ENCODE assay signal across 20 mouse cellular contexts in genomic region chr7:142415314-142415713, GRCm38 (mm10). TPM values are rescaled to one million over a fixed set of nuclear protein-coding genes. Genes with fewer than 3 reads are reported as not detected.
DNase-seq lines count a peak whose midpoint lies in the region; ATAC-seq and TF ChIP-seq lines count a peak whose summit lies in the region.
"Had no signal": no experiment of that assay in that cellular context is flagged by ENCODE, and none has a peak within 500 bp of the region (broad histone marks: within the 10 kb centered on the region; RNA-seq: fewer than 3 reads in every experiment).

No protein-coding gene starts in this region.

- H3K9ac ChIP-seq in heart, adult 2 months (ENCODE audit: low read depth, low read length): no peak overlapping the region
- H3K9ac ChIP-seq in kidney, embryonic 15.5 days: no peak overlapping the region
- H3K9ac ChIP-seq: forebrain, embryonic 15.5 days; heart, embryonic 12.5 days; hindbrain, embryonic 13.5 days had no signal

- no peak overlapping the region for H3K4me2 ChIP-seq in kidney, embryonic 15.5 days
- H3K4me2 ChIP-seq: forebrain, embryonic 15.5 days; heart, embryonic 12.5 days; hindbrain, embryonic 13.5 days had no signal

- H3K36me3 ChIP-seq in heart, adult 2 months (ENCODE audit: control insufficient read depth, insufficient read depth, low read length): peaks cover 5% of the 10 kb centered on the region; the same call in 1 of the 2 replicates
- no peaks in the 10 kb centered on the region for H3K36me3 ChIP-seq in kidney, embryonic 15.5 days
- H3K36me3 ChIP-seq: forebrain, embryonic 15.5 days; heart, embryonic 12.5 days; hindbrain, embryonic 13.5 days had no signal

- H3K4me3 ChIP-seq in heart, adult 2 months: no peak overlapping the region
- H3K4me3 ChIP-seq in kidney, embryonic 15.5 days (replicated peaks): no peak overlapping the region
- H3K4me3 ChIP-seq: forebrain, embryonic 15.5 days; heart, embryonic 12.5 days; hindbrain, embryonic 13.5 days had no signal

- H3K9me3 ChIP-seq in kidney, embryonic 15.5 days (replicated peaks): no peaks in the 10 kb centered on the region
- H3K9me3 ChIP-seq: forebrain, embryonic 15.5 days; hindbrain, embryonic 13.5 days had no signal

- 43% methylated on average over 4 of the region's 4 CpGs for WGBS in heart, adult 2 months
- 53% methylated on average over 4 of the region's 4 CpGs for WGBS in kidney, embryonic 15.5 days

- TF ChIP-seq CTCF in heart, adult 2 months (IDR thresholded peaks at IDR 0.05): no peak

- no peak for TF ChIP-seq EP300 in heart, adult 2 months (IDR thresholded peaks at IDR 0.05; ENCODE audit: insufficient read depth, low read depth, low read length)

- H3K79me2 ChIP-seq in heart, adult 2 months (replicated peaks; ENCODE audit: control insufficient read depth, insufficient read depth, low read length): no peaks in the 10 kb centered on the region

- intact Hi-C loops in heart, adult 2 months (cut with DNase I): loop anchor here (1.0 kb wide), 1 partner anchor 21 kb away; no protein-coding TSS in a partner anchor
- intact Hi-C loops in heart, postnatal 14 days (cut with DNase I): no loop called here

- 0 out of 2 replicates have a peak, but pooled peaks have one; percentile 32 for TF ChIP-seq POLR2A in heart, adult 2 months (IDR thresholded peaks at IDR 0.05; ENCODE audit: insufficient read depth, low read depth, low read length)

- H3K27ac ChIP-seq in heart, adult 2 months: peak overlapping the region; percentile 83
- peak overlapping the region; percentile 29 for H3K27ac ChIP-seq in kidney, embryonic 15.5 days
- H3K27ac ChIP-seq: forebrain, embryonic 15.5 days; hindbrain, embryonic 13.5 days; hindbrain, postnatal 0 days had no signal

- DNase-seq in heart, adult 2 months: no peak
- no peak for DNase-seq in heart, postnatal 14 days
- DNase-seq in kidney, adult 8-10 months: no peak
- peak; percentile 58 for DNase-seq in lung, postnatal 25 days (ENCODE audit: low spot score)
- DNase-seq in lung, postnatal 10 days: no peak
- DNase-seq: adrenal gland, adult 2 months; adrenal gland, postnatal 25 days; cerebellum, adult 2 months; cerebellum, postnatal 10 days; gastrocnemius, postnatal 14 days had no signal

- no peaks in the 10 kb centered on the region for H3K27me3 ChIP-seq in heart, adult 2 months (ENCODE audit: control insufficient read depth, insufficient read depth, low read length)
- H3K27me3 ChIP-seq in kidney, embryonic 15.5 days: no peaks in the 10 kb centered on the region
- H3K27me3 ChIP-seq: forebrain, embryonic 15.5 days; heart, embryonic 12.5 days; hindbrain, embryonic 13.5 days had no signal

- H3K4me1 ChIP-seq in heart, adult 2 months (ENCODE audit: control insufficient read depth, insufficient read depth, low read length): peaks cover 9% of the 10 kb centered on the region
- no peaks in the 10 kb centered on the region for H3K4me1 ChIP-seq in kidney, embryonic 15.5 days
- H3K4me1 ChIP-seq: forebrain, embryonic 15.5 days; heart, embryonic 12.5 days; hindbrain, embryonic 13.5 days had no signal

- ATAC-seq in kidney, embryonic 15.5 days (replicated peaks; ENCODE audit: low FRiP score): no peak
- ATAC-seq: forebrain, embryonic 15.5 days; hindbrain, postnatal 0 days had no signal

RNA-seq across cellular contexts. Expression of gene Syt8, which starts 19.3 kb away (rescaled TPM):
- not detected for total RNA-seq in heart, adult 2 months (2021)
- not detected in 2 replicates for polyA plus RNA-seq in heart, adult 2 months (2012; rRNA removed)
- not detected for total RNA-seq in heart, postnatal 14 days (2021)
- 0.62 and 1.3 TPM in 2 replicates for polyA plus RNA-seq in kidney, embryonic 15.5 days (2015; fragmentation: Nextera tagmentation; extraction: Ambion mirVana)
- total RNA-seq: adrenal gland, adult 2 months; adrenal gland, postnatal 25 days; gastrocnemius, postnatal 14 days; hematopoietic stem cell, adult 5-6 weeks; hindbrain, postnatal 0 days had no signal
- polyA plus RNA-seq: cerebellum, adult 2 months; embryonic facial prominence, embryonic 11.5 days; forebrain, embryonic 11.5 days; forebrain, embryonic 15.5 days; hindbrain, embryonic 13.5 days; hindbrain, postnatal 0 days had no signal

RNA-seq across cellular contexts. Expression of gene Tnni2, which starts 26.3 kb away (rescaled TPM):
- total RNA-seq in heart, adult 2 months (2021): 1 to 10 TPM; 2.7 to 3.0 TPM
- polyA plus RNA-seq in heart, adult 2 months (2012; rRNA removed): 5.9 and 7.5 TPM in 2 replicates
- 1 to 10 TPM; 5.7 to 7.8 TPM for total RNA-seq in heart, postnatal 14 days (2021)
- 19.0 and 45.8 TPM in 2 replicates for polyA plus RNA-seq in kidney, embryonic 15.5 days (2015; fragmentation: Nextera tagmentation; extraction: Ambion mirVana)
- total RNA-seq: adrenal gland, postnatal 25 days had no signal
- polyA plus RNA-seq: adrenal gland, adult 2 months had no signal

RNA-seq across cellular contexts. Expression of gene Ctsd, which starts 27.5 kb away (rescaled TPM):
- total RNA-seq in heart, adult 2 months (2021): 100 to 1,000 TPM; 883 to 991 TPM
- polyA plus RNA-seq in heart, adult 2 months (2012; rRNA removed): 1,120 and 1,462 TPM in 2 replicates
- 100 to 1,000 TPM; 572 to 613 TPM for total RNA-seq in heart, postnatal 14 days (2021)
- 294 and 312 TPM in 2 replicates for polyA plus RNA-seq in kidney, embryonic 15.5 days (2015; fragmentation: Nextera tagmentation; extraction: Ambion mirVana)

RNA-seq across cellular contexts. Expression of gene Gm49369, which starts 32.8 kb away (rescaled TPM):
- 1 to 10 TPM; 3.5 to 4.9 TPM for total RNA-seq in heart, adult 2 months (2021)
- 0.23 TPM in 1 of 2 replicates, not detected in the other for polyA plus RNA-seq in heart, adult 2 months (2012; rRNA removed)
- total RNA-seq in heart, postnatal 14 days (2021): 1 to 10 TPM; 2.4 to 6.7 TPM
- polyA plus RNA-seq in kidney, embryonic 15.5 days (2015; fragmentation: Nextera tagmentation; extraction: Ambion mirVana): 1.2 and 2.5 TPM in 2 replicates
- total RNA-seq: hindbrain, postnatal 0 days had no signal
- polyA plus RNA-seq: adrenal gland, adult 2 months; embryonic facial prominence, embryonic 11.5 days; forebrain, embryonic 11.5 days; heart, embryonic 12.5 days; heart, embryonic 16.5 days; intestine, embryonic 14.5 days had no signal

RNA-seq across cellular contexts. Expression of gene Ifitm10, which starts 41.8 kb away (rescaled TPM):
- total RNA-seq in heart, adult 2 months (2021): 1 to 10 TPM; 2.2 to 3.6 TPM
- polyA plus RNA-seq in heart, adult 2 months (2012; rRNA removed): 4.9 and 6.4 TPM in 2 replicates
- total RNA-seq in heart, postnatal 14 days (2021): 1 to 10 TPM; 1.7 to 2.1 TPM
- polyA plus RNA-seq in kidney, embryonic 15.5 days (2015; fragmentation: Nextera tagmentation; extraction: Ambion mirVana): 1.8 and 2.3 TPM in 2 replicates
- total RNA-seq: hematopoietic stem cell, adult 5-6 weeks had no signal
